Mouse (Mus musculus): Measurements from ENCODE around the gene Ccnt2. TPM values are rescaled to one million over a fixed set of nuclear protein-coding genes. Genes with fewer than 3 reads are reported as not detected.
"Not testable (repeated sequence)": the region's sequence is repeated elsewhere in the genome, so short reads cannot be mapped to it uniquely, and the experiment has no call there.

The Ccnt2 gene
- 10 to 100 TPM; 53.8 to 60.6 TPM for total RNA-seq (2021)

- intact Hi-C loops (cut with DNase I) = no loop called here
Measured at GRCm38 (mm10) chr1:127773803-127774500, at the start of gene Ccnt2. TSS of gene Ccnt2 (plus strand) at chr1:127774164.

GRCm38 (mm10) chr1:127729096-127729495, 44.9 kb upstream of the Ccnt2 start, which contains the start of gene Acmsd:
TSS of gene Acmsd (plus strand) at chr1:127729413.
- intact Hi-C loops (cut with DNase I) = no loop called here
- DNase-seq = no peak

More at GRCm38 (mm10) chr1:127773803-127774500, at the start of gene Ccnt2:
- DNase-seq = peak; percentile 99

GRCm38 (mm10) chr1:127731086-127731485, 42.9 kb upstream of the Ccnt2 start:
- no peak for DNase-seq
- intact Hi-C loops (cut with DNase I) = no loop called here

- intact Hi-C loops (cut with DNase I) = no loop called here
- DNase-seq = no peak
Measured at GRCm38 (mm10) chr1:127732435-127732834, 41.5 kb upstream of the Ccnt2 start.

- intact Hi-C loops (cut with DNase I) = no loop called here
Measured at GRCm38 (mm10) chr1:127732841-127733240, 41.1 kb upstream of the Ccnt2 start.

GRCm38 (mm10) chr1:127735356-127735755, 38.6 kb upstream of the Ccnt2 start:
- no peak for DNase-seq
- intact Hi-C loops (cut with DNase I) = no loop called here

More at GRCm38 (mm10) chr1:127732841-127733240, 41.1 kb upstream of the Ccnt2 start:
- DNase-seq = no peak

- no peak for DNase-seq
- intact Hi-C loops (cut with DNase I) = no loop called here
Measured at GRCm38 (mm10) chr1:127750401-127751102, 23.4 kb upstream of the Ccnt2 start.

GRCm38 (mm10) chr1:127755806-127756205, 18.2 kb upstream of the Ccnt2 start:
- no peak for DNase-seq
- intact Hi-C loops (cut with DNase I) = no loop called here

- intact Hi-C loops (cut with DNase I) = no loop called here
Measured at GRCm38 (mm10) chr1:127756331-127757163, 17.4 kb upstream of the Ccnt2 start.

GRCm38 (mm10) chr1:127757164-127757545, 16.8 kb upstream of the Ccnt2 start:
- DNase-seq; intact Hi-C loops (cut with DNase I): not testable (repeated sequence)

More at GRCm38 (mm10) chr1:127756331-127757163, 17.4 kb upstream of the Ccnt2 start:
- DNase-seq = no peak

GRCm38 (mm10) chr1:127765468-127765867, 8.5 kb upstream of the Ccnt2 start:
- intact Hi-C loops (cut with DNase I) = loop anchor here (2.0 to 10.0 kb wide), 2 partner anchors 71 to 265 kb away; no protein-coding TSS in a partner anchor
- DNase-seq = no peak

GRCm38 (mm10) chr1:127766741-127767140, 7.2 kb upstream of the Ccnt2 start:
- no peak for DNase-seq
- intact Hi-C loops (cut with DNase I) = loop anchor here (10.0 kb wide), 1 partner anchor 72 kb away; no protein-coding TSS in a partner anchor

- DNase-seq = no peak
- intact Hi-C loops (cut with DNase I) = no loop called here
Measured at GRCm38 (mm10) chr1:127773198-127773802, 664 bp upstream of the Ccnt2 start.

GRCm38 (mm10) chr1:127774501-127774880, 527 bp downstream of the Ccnt2 start:
- intact Hi-C loops (cut with DNase I) = no loop called here
- no peak for DNase-seq

GRCm38 (mm10) chr1:127775206-127775720, 1.3 kb downstream of the Ccnt2 start:
- DNase-seq = no peak
- intact Hi-C loops (cut with DNase I) = no loop called here

- intact Hi-C loops (cut with DNase I) = no loop called here
- DNase-seq = no peak
Measured at GRCm38 (mm10) chr1:127776246-127776645, 2.3 kb downstream of the Ccnt2 start.

GRCm38 (mm10) chr1:127778611-127779010, 4.6 kb downstream of the Ccnt2 start:
- intact Hi-C loops (cut with DNase I) = no loop called here
- DNase-seq = no peak

- DNase-seq = no peak
- intact Hi-C loops (cut with DNase I) = no loop called here
Measured at GRCm38 (mm10) chr1:127780142-127780541, 6.2 kb downstream of the Ccnt2 start.

- no peak for DNase-seq
- intact Hi-C loops (cut with DNase I) = no loop called here
Measured at GRCm38 (mm10) chr1:127780849-127781248, 6.9 kb downstream of the Ccnt2 start.

- intact Hi-C loops (cut with DNase I) = no loop called here
- DNase-seq = no peak
Measured at GRCm38 (mm10) chr1:127783862-127784261, 9.9 kb downstream of the Ccnt2 start.

Measured in left cerebral cortex, postnatal 4 days (tissue).